Mouse (Mus musculus) T-helper 2 cell (primary cell): ENCODE results near the gene Smarcd3.
"Not testable (repeated sequence)": the region's sequence is repeated elsewhere in the genome, so short reads cannot be mapped to it uniquely, and the experiment has no call there.

Source experiments
- in situ Hi-C: fragments of 300-600 bp; cut with MboI, MseI; formaldehyde crosslinking; loops from one replicate; pipeline ENCODE4 v1.15.1; 2025; ENCODE audit warnings: high pct_unique_total_duplicates

Smarcd3 gene

DNA sequence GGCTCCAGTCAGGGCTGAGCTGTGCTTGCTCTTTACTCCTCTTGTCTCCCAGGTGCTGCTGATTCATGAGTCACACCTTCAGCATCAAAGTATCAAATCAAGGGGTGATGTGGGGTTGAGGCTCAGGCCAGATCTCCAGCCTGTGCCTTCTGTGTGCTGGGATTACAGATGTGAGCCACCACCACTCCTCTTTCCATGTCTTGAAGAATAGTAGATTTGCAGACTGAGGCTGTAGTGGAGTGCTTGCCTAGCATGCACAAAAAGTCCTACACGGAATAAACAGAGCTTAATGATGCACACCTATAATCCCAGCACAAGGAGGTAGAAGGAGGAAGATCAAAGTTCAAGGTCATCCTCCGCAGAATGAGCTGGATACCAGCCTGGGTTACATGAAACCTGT is 67.5 kb downstream of the Smarcd3 start, which contains the start of gene 4931409K22Rik:
Gene 4931409K22Rik (minus strand): TSS at position 101 of the 400 bp plus-strand sequence.
- in situ Hi-C loops: no loop called here

DNA sequence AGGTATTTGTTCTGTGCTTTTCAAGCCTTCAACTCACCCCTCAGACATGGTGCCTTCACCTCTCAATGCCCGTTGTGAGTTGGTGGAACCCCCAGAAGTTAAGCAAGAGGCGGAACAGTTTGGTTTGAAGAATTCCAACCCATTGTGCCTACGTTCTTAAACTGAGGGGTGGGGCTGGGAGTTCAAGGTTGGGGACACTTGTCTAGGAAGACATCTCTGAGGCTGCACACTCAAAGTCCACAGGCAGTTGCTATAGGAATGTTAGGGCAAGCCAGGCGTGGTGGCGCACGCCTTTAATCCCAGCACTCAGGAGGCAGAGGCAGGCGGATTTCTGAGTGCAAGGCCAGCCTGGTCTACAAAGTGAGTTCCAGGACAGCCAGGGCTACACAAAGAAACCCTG is 68.9 kb downstream of the Smarcd3 start:
- in situ Hi-C loops: not testable (repeated sequence)

DNA sequence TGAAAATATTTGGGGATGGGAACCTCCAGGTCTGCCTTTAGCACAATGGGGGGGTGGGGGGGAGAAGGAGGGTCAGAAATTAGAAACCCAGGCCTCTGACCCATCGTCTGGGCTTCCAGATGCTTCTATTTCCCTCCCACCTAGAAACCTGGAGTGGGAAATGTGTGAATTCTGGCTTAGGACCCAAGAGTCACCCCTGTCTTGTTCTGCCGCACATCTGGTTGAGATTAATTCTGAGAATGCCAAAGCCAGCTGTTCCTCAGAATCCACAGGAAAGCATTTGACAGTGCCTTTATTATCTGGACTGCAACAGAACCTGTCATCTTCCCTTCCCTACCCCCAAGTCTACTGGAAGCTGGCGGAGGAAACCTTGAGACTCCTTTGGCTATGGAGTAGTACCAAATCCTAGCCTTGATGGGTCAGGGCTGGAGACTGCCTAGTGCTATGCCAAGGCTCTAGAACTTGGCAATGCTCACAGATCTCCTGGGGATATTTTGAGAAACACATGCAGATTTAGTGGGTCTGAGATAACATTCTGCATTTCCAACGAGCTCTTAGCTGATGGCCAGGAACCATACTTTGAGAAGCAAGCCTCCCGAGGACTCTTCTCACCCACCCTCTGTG is 70.5 kb downstream of the Smarcd3 start:
- in situ Hi-C loops: no loop called here

DNA sequence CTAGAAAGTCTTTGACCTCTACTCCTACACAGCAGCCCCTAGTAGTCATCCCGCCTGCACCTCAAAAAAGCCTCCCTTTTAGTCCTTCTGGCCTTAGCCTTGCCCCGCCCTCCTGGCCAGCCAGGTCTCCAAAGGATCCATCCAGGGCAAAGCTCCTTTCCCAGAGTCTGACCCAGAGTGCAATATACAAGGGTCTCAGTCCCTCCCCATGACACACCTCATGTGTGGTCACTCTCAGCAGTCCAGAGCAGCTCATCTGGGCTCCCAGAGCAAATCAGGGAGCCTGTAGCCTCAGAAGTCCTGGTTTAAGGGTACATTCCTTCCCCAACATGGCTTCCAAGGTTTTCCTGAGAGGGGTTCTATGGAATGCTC is 72.9 kb downstream of the Smarcd3 start:
- in situ Hi-C loops: no loop called here

DNA sequence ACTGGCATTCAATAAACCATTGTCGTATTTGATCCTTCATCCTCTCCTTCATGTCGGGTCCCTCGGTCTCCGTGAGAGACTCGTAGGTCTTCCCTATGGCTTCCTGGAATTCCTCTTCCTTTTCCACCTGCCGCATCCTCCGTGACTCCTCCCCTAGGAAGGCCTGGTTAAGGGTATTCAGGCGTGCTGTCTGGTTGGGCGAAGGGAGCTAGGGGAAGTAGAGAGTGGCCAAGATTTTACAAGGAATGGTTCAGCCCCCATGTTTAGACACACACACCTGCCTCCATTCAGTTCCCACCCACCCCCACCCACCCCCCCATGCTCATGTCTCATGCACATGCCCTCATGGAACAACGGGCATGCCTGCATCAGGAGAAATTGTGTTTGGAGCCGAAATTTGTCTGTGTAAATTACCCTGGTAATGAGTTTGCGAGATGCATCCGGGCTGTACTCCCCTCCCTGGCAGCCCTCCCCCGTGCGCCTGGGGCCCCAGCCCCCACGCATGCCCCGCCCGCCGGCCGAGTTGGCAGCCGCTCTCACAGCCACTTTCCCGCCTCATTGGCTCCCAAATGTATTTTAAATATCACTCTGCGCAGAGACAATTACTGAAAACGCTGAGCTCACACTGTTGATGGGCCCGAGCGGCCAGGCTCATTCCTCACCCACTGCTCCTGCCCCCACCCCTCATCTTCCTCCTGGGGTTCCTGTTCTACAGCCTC is 73.5 kb downstream of the Smarcd3 start:
- in situ Hi-C loops: no loop called here

DNA sequence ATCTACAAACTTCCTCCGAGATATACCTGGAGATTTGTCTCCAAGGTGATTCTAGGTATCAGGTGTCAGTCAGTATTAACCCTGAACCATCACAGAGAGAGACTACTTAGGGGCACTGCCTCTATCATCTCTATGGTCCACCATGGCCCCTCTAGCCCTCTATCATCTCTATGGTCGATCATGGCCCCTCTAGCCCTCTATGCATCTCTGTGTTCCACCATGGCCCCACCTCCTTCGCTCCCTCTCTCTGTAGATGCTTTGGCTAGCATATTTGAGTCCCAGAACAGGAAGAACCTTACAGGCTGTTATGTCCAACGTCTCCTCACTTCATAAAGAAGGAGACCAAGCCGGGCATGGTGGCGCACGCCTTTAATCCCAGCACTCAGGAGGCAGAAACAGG is 81.6 kb downstream of the Smarcd3 start:
- in situ Hi-C loops: no loop called here

DNA sequence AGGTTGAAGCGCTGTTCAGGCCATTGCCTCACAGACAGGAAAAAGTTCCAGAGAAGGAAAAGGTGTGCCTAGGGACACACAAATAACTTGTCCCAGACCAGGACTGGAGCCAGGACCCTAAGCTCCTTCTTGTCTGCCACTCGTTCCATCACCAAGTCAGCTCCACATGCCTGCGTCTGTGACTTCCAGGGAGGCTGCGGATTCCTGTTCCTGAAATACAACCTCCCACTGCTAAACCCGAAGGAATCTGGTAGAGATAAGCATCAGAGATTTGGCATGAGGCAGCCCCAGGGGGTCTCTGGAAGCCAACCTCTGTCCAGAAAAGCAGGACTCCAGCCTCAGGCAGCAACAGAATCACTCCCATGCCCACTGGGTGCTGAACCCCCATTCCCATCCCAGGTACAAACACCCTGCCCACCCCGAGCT is 83.1 kb downstream of the Smarcd3 start:
- in situ Hi-C loops: no loop called here
